Mouse (Mus musculus) liver, embryonic 14.5 days (tissue): ENCODE measurements around the gene Fbln1.

Source experiments
- CTCF ChIP-seq: IDR thresholded peaks from 2 replicates; pipeline ENCODE4 v1.5.1; 2016; ENCODE audit warnings: antibody characterized with exemption, low read depth, control low read depth
- EP300 ChIP-seq: IDR thresholded peaks from 2 replicates; pipeline ENCODE4 v1.6.1; 2016; ENCODE audit warnings: antibody characterized with exemption, low read depth

GRCm38 (mm10) chr15:85277221-85277620, 71.5 kb downstream of the Fbln1 start:
- TF ChIP-seq EP300 (no peak), CTCF (no peak)
